Mouse (Mus musculus) MEL (cell line): ENCODE data around the gene Pigh. TPM values are rescaled to one million over a fixed set of nuclear protein-coding genes. Genes with fewer than 3 reads are reported as not detected.
A peak's percentile ranks its signal among the peaks of the same experiment; 100 is the strongest.

Experiments used
- DNase-seq: peaks from one replicate; pipeline ENCODE4 v3.0.0; 2011; ENCODE audit warnings: low read depth, low spot score
- H3K27ac ChIP-seq: 2 replicates; pipeline ENCODE4 v1.5.1; 2012; ENCODE audit warnings: low read depth, mild to moderate bottlenecking, control low read depth, low read length, moderate library complexity; ENCODE audit not compliant: control insufficient read depth
- H3K27me3 ChIP-seq, 2 experiments: fragments of 150-350 bp in 1 of 2; sonication (generic) in 1 of 2; 2 replicates each; pipeline ENCODE4 v1.6.1; 2012; ENCODE audit warnings: low read length in 2 of 2, mild to moderate bottlenecking in 2 of 2, improper control_type of control experiment in 1 of 2, moderate library complexity in 1 of 2; ENCODE audit not compliant: insufficient read depth in 2 of 2, control insufficient read depth in 1 of 2
- H3K36me3 ChIP-seq, 2 experiments: 2 replicates each; pipeline ENCODE4 v1.6.1; 2012 to 2014; ENCODE audit warnings: low read length in 2 of 2, improper control_type of control experiment in 1 of 2, inconsistent platforms in 1 of 2, mild to moderate bottlenecking in 1 of 2; ENCODE audit not compliant: insufficient read depth in 2 of 2, control insufficient read depth in 1 of 2
- H3K4me1 ChIP-seq, 2 experiments: fragments of 150-350 bp in 1 of 2; sonication (generic) in 1 of 2; 2 replicates each; pipeline ENCODE4 v1.6.1; 2012; ENCODE audit warnings: low read length in 2 of 2, improper control_type of control experiment in 1 of 2, mild to moderate bottlenecking in 1 of 2; ENCODE audit not compliant: insufficient read depth in 2 of 2, control insufficient read depth in 1 of 2
- H3K4me3 ChIP-seq, 2 experiments: fragments of 150-350 bp in 1 of 2; sonication (generic) in 1 of 2; 2 replicates each; pipeline ENCODE4 v1.5.1; 2012; ENCODE audit warnings: low read depth in 2 of 2, low read length in 2 of 2, mild to moderate bottlenecking in 2 of 2, moderate library complexity in 2 of 2, control low read depth in 1 of 2, improper control_type of control experiment in 1 of 2; ENCODE audit not compliant: control insufficient read depth in 1 of 2, insufficient read depth in 1 of 2
- H3K79me2 ChIP-seq: 2 replicates; pipeline ENCODE4 v1.6.1; 2012; ENCODE audit warnings: mild to moderate bottlenecking, low read length, moderate library complexity; ENCODE audit not compliant: control insufficient read depth, poor library complexity, insufficient read depth
- H3K9ac ChIP-seq: 2 replicates; pipeline ENCODE4 v1.6.1; 2012; ENCODE audit warnings: low read depth, mild to moderate bottlenecking, control low read depth, low read length, moderate library complexity; ENCODE audit not compliant: control insufficient read depth, poor library complexity, severe bottlenecking
- H3K9me3 ChIP-seq: fragments of 150-350 bp; sonication (generic); replicated peaks from 2 replicates; pipeline ENCODE4 v1.6.1; 2012; ENCODE audit warnings: mild to moderate bottlenecking, low read length, improper control_type of control experiment, moderate library complexity; ENCODE audit not compliant: insufficient read depth
- BHLHE40 ChIP-seq: IDR thresholded peaks from 2 replicates; pipeline ENCODE4 v1.6.1; 2012; ENCODE audit warnings: low read depth, mild to moderate bottlenecking, inconsistent platforms, low read length, improper control_type of control experiment, borderline replicate concordance
- CHD1 ChIP-seq: IDR thresholded peaks from 2 replicates; pipeline ENCODE4 v1.6.1; 2012; ENCODE audit warnings: low read depth, mild to moderate bottlenecking, inconsistent platforms, low read length, improper control_type of control experiment
- E2F4 ChIP-seq: IDR thresholded peaks from 2 replicates; pipeline ENCODE4 v1.6.1; 2011; ENCODE audit warnings: low read depth, low read length, improper control_type of control experiment, borderline replicate concordance
- ELF1 ChIP-seq: IDR thresholded peaks from 2 replicates; pipeline ENCODE4 v1.6.1; 2014; ENCODE audit warnings: low read depth, mild to moderate bottlenecking, inconsistent platforms, low read length, improper control_type of control experiment, moderate library complexity
- EP300 ChIP-seq, 2 experiments: IDR thresholded peaks; 2 replicates each; pipeline ENCODE4 v1.6.1; 2011; ENCODE audit warnings: improper control_type of control experiment in 2 of 2, low read length in 2 of 2, low read depth in 1 of 2, mild to moderate bottlenecking in 1 of 2
- ETS1 ChIP-seq: IDR thresholded peaks from 2 replicates; pipeline ENCODE4 v1.6.1; 2012; ENCODE audit warnings: low read depth, mild to moderate bottlenecking, inconsistent platforms, low read length, improper control_type of control experiment, moderate library complexity
- GABPA ChIP-seq: IDR thresholded peaks from 2 replicates; pipeline ENCODE4 v1.6.1; 2012; ENCODE audit warnings: low read depth, mild to moderate bottlenecking, inconsistent platforms, low read length, improper control_type of control experiment, moderate library complexity
- HCFC1 ChIP-seq: IDR thresholded peaks from 2 replicates; pipeline ENCODE4 v1.6.1; 2012; ENCODE audit warnings: low read depth, mild to moderate bottlenecking, inconsistent platforms, low read length, improper control_type of control experiment, moderate library complexity
- JUND ChIP-seq: IDR thresholded peaks from 2 replicates; pipeline ENCODE4 v1.6.1; 2011; ENCODE audit warnings: low read depth, mild to moderate bottlenecking, improper control_type of control experiment, low read length
- KAT2A ChIP-seq: conservative IDR thresholded peaks from 2 replicates; pipeline ENCODE4 v1.6.1; 2012; ENCODE audit warnings: low read depth, low read length, improper control_type of control experiment, inconsistent platforms
- MAFK ChIP-seq: IDR thresholded peaks from 2 replicates; pipeline ENCODE4 v1.6.1; 2011; ENCODE audit warnings: low read depth, mild to moderate bottlenecking, low read length, improper control_type of control experiment, borderline replicate concordance
- MAX ChIP-seq: IDR thresholded peaks from 2 replicates; pipeline ENCODE4 v1.6.1; 2011; ENCODE audit warnings: low read length, improper control_type of control experiment
- MAZ ChIP-seq: IDR thresholded peaks from 2 replicates; pipeline ENCODE4 v1.6.1; 2012; ENCODE audit warnings: low read depth, mild to moderate bottlenecking, inconsistent platforms, low read length, improper control_type of control experiment
- MEF2A ChIP-seq: IDR thresholded peaks from 2 replicates; pipeline ENCODE4 v1.6.1; 2014; ENCODE audit warnings: low read depth, mild to moderate bottlenecking, inconsistent platforms, low read length, improper control_type of control experiment; ENCODE audit not compliant: poor library complexity, insufficient replicate concordance, severe bottlenecking; ENCODE audit errors: extremely low read depth
- MXI1 ChIP-seq: IDR thresholded peaks from 2 replicates; pipeline ENCODE4 v1.6.1; 2011; ENCODE audit warnings: mild to moderate bottlenecking, low read depth, low read length, improper control_type of control experiment
- MYB ChIP-seq: IDR thresholded peaks from 2 replicates; pipeline ENCODE4 v1.6.1; 2011; ENCODE audit warnings: mild to moderate bottlenecking, low read depth, low read length, improper control_type of control experiment
- MYC ChIP-seq: IDR thresholded peaks from 2 replicates; pipeline ENCODE4 v1.6.1; 2011; ENCODE audit warnings: low read depth, mild to moderate bottlenecking, low read length, improper control_type of control experiment, moderate library complexity
- NELFE ChIP-seq: IDR thresholded peaks from 2 replicates; pipeline ENCODE4 v1.6.1; 2011; ENCODE audit warnings: low read depth, low read length, improper control_type of control experiment
- NRF1 ChIP-seq: IDR thresholded peaks from 2 replicates; pipeline ENCODE4 v1.6.1; 2014; ENCODE audit warnings: low read depth, mild to moderate bottlenecking, inconsistent platforms, low read length, improper control_type of control experiment, moderate library complexity; ENCODE audit not compliant: poor library complexity, insufficient read depth, severe bottlenecking
- POLR2A ChIP-seq, 2 experiments: IDR thresholded peaks; 2 replicates each; pipeline ENCODE4 v1.6.1; 2011 to 2012; ENCODE audit warnings: low read length in 2 of 2, mild to moderate bottlenecking in 2 of 2, control low read depth in 1 of 2, improper control_type of control experiment in 1 of 2, low read depth in 1 of 2, moderate library complexity in 1 of 2; ENCODE audit not compliant: control insufficient read depth in 1 of 2, insufficient read depth in 1 of 2, poor library complexity in 1 of 2
- POLR2AphosphoS2 ChIP-seq: IDR thresholded peaks from 2 replicates; pipeline ENCODE4 v1.6.1; 2011; ENCODE audit warnings: low read length, improper control_type of control experiment
- RAD21 ChIP-seq: IDR thresholded peaks from 2 replicates; pipeline ENCODE4 v1.6.1; 2011; ENCODE audit warnings: mild to moderate bottlenecking, low read depth, low read length, improper control_type of control experiment
- RCOR1 ChIP-seq: IDR thresholded peaks from 2 replicates; pipeline ENCODE4 v1.6.1; 2012; ENCODE audit warnings: low read depth, mild to moderate bottlenecking, inconsistent platforms, low read length, improper control_type of control experiment
- SIN3A ChIP-seq: IDR thresholded peaks from 2 replicates; pipeline ENCODE4 v1.6.1; 2012; ENCODE audit warnings: low read length, improper control_type of control experiment, inconsistent platforms
- SMC3 ChIP-seq: IDR thresholded peaks from 2 replicates; pipeline ENCODE4 v1.6.1; 2011; ENCODE audit warnings: low read depth, low read length, improper control_type of control experiment
- TAL1 ChIP-seq: IDR thresholded peaks from 2 replicates; pipeline ENCODE4 v1.6.1; 2012; ENCODE audit warnings: mild to moderate bottlenecking, inconsistent platforms, low read length, moderate library complexity, mixed read lengths
- TBP ChIP-seq: IDR thresholded peaks from 2 replicates; pipeline ENCODE4 v1.8.0; 2011; ENCODE audit warnings: low read depth, low read length, improper control_type of control experiment
- TCF12 ChIP-seq: IDR thresholded peaks from 2 replicates; pipeline ENCODE4 v1.6.1; 2014; ENCODE audit warnings: low read depth, mild to moderate bottlenecking, inconsistent platforms, low read length, improper control_type of control experiment, moderate library complexity
- UBTF ChIP-seq: IDR thresholded peaks from 2 replicates; pipeline ENCODE4 v1.6.1; 2012; ENCODE audit warnings: low read depth, mild to moderate bottlenecking, inconsistent platforms, low read length, improper control_type of control experiment, moderate library complexity, borderline replicate concordance; ENCODE audit not compliant: insufficient read depth
- USF1 ChIP-seq: IDR thresholded peaks from 2 replicates; pipeline ENCODE4 v1.6.1; 2014; ENCODE audit warnings: low read depth, mild to moderate bottlenecking, inconsistent platforms, low read length, improper control_type of control experiment, moderate library complexity
- ZC3H11A ChIP-seq: IDR thresholded peaks from 2 replicates; pipeline ENCODE4 v1.6.1; 2012; ENCODE audit warnings: low read depth, mild to moderate bottlenecking, inconsistent platforms, low read length, improper control_type of control experiment
- ZKSCAN1 ChIP-seq: IDR thresholded peaks from 2 replicates; pipeline ENCODE4 v1.6.1; 2012; ENCODE audit warnings: low read depth, mild to moderate bottlenecking, inconsistent platforms, low read length, improper control_type of control experiment, moderate library complexity
- ZMIZ1 ChIP-seq: IDR thresholded peaks from 2 replicates; pipeline ENCODE4 v1.6.1; 2012; ENCODE audit warnings: low read depth, mild to moderate bottlenecking, inconsistent platforms, low read length, improper control_type of control experiment, moderate library complexity
- polyA plus RNA-seq, 2 experiments: library from polyadenylated mRNA; stranded (reverse) in 1 of 2; unstranded in 1 of 2; fragments of >175 nt in 1 of 2; fragments of >200 nt in 1 of 2; gene quantifications; 2 replicates each; pipeline versions ENCODE4 v1.2.1 to v1.2.4; 2012; ENCODE audit warnings: low replicate concordance in 2 of 2, low read depth in 1 of 2; ENCODE audit not compliant: insufficient read length in 2 of 2, insufficient read depth in 1 of 2, missing spikeins in 1 of 2
- total RNA-seq: library from RNA; depleted of rRNA; stranded (reverse); fragments of 300-350 nt; gene quantifications from 2 replicates; pipeline ENCODE4 v1.2.3, GENCODE M21; 2012; rRNA removed

The Pigh gene
- 6.4 and 9.5 TPM in 2 replicates for total RNA-seq
- 1 to 10 TPM in 1 of 2 experiments, not detected in 1; 7.2 TPM for polyA plus RNA-seq

- DNase-seq, result peak; percentile 95
- Histone ChIP-seq H3K79me2 (peaks cover 5% of the 10 kb centered on the region; the same call in 1 of the 2 replicates), H3K4me1 (peaks cover 0 to 4% of the 10 kb centered on the region in 2 experiments; a peak in 2 of 4 replicates), H3K27ac (no peak within 1 kb of the TSS), H3K36me3 (peaks cover 0 to 3% of the 10 kb centered on the region in 2 experiments; a peak in 2 of 4 replicates), H3K4me3 (peak within 1 kb of the TSS; percentile 87 to 95), H3K27me3 (no peaks in the 10 kb centered on the region), H3K9ac (peak within 1 kb of the TSS; percentile 93), H3K9me3 (no peaks in the 10 kb centered on the region)
- TF ChIP-seq CHD1, result no peak
- no peak for TF ChIP-seq RCOR1
- TF ChIP-seq JUND, result no peak
- no peak for TF ChIP-seq MAFK
- peak; percentile 15; the same call in 1 of the 2 replicates for TF ChIP-seq SMC3
- TF ChIP-seq RAD21, result no peak
- no peak for TF ChIP-seq MEF2A
- TF ChIP-seq GABPA, result no peak
- no peak for TF ChIP-seq ETS1
- TF ChIP-seq MXI1, result peak; percentile 79; the same call in 1 of the 2 replicates
- TF ChIP-seq USF1, result no peak
- peak; percentile 65 for TF ChIP-seq ZMIZ1
- TF ChIP-seq TAL1, result no peak
- peak; percentile 85 for TF ChIP-seq HCFC1
- TF ChIP-seq POLR2AphosphoS2, result peak; percentile 69
- TF ChIP-seq MAX, result peak; percentile 45; the same call in 1 of the 2 replicates
- no peak for TF ChIP-seq UBTF
- no peak for TF ChIP-seq MYB
- TF ChIP-seq KAT2A, result peak; percentile 7; the same call in 1 of the 2 replicates
- TF ChIP-seq NELFE, result peak; percentile 82
- TF ChIP-seq ZC3H11A, result no peak
- peak; percentile 98 for TF ChIP-seq ELF1
- TF ChIP-seq MAZ, result no peak
- TF ChIP-seq TBP, result peak; percentile 64; the same call in 1 of the 2 replicates
- no peak for TF ChIP-seq BHLHE40
- peak; percentile 67 to 90 for TF ChIP-seq POLR2A (IDR thresholded peaks at IDR 0.05; ENCODE audit: control insufficient read depth in 1 of 2, insufficient read depth in 1 of 2, low read depth in 1 of 2, low read length in 2 of 2, poor library complexity in 1 of 2)
- TF ChIP-seq E2F4, result no peak
- no peak for TF ChIP-seq ZKSCAN1
- peak; percentile 70 for TF ChIP-seq NRF1
- peak; percentile 70 for TF ChIP-seq SIN3A
- TF ChIP-seq TCF12, result peak; percentile 71
- peak in 1 of 2 experiments; percentile 9; a peak in 1 of 4 replicates for TF ChIP-seq EP300 (IDR thresholded peaks at IDR 0.05; ENCODE audit: low read depth in 1 of 2, low read length in 2 of 2)
- no peak for TF ChIP-seq MYC
Observed at GRCm38 (mm10) chr12:79089182-79089812, at the start of gene Pigh. Gene Pigh, minus strand, starts transcription at chr12:79089651.
